Mouse (Mus musculus) CH12.LX (cell line): ENCODE measurements around the gene Dph2. TPM values are rescaled to one million over a fixed set of nuclear protein-coding genes. Genes with fewer than 3 reads are reported as not detected.

ENCODE experiments used
- DNase-seq: peaks from one replicate; pipeline ENCODE4 v3.0.0-alpha.2; 2013; ENCODE audit errors: extremely low read depth
- H3K27ac ChIP-seq: 2 replicates; pipeline ENCODE4 v1.5.1; 2012; ENCODE audit warnings: low read depth, mild to moderate bottlenecking, control low read depth, moderate library complexity; ENCODE audit not compliant: insufficient read depth
- H3K27me3 ChIP-seq: replicated peaks from 2 replicates; pipeline ENCODE3; 2012; ENCODE audit warnings: inconsistent platforms
- H3K36me3 ChIP-seq, 2 experiments: replicated peaks in 1 of 2; 2 replicates each; pipeline versions ENCODE3 to v1.6.1; 2012; ENCODE audit warnings: inconsistent platforms in 1 of 2, low read length in 1 of 2, mild to moderate bottlenecking in 1 of 2, mixed read lengths in 1 of 2, moderate library complexity in 1 of 2; ENCODE audit not compliant: control insufficient read depth in 1 of 2, insufficient read depth in 1 of 2
- H3K4me1 ChIP-seq, 2 experiments: 2 replicates each; pipeline ENCODE4 v1.6.1; 2012; ENCODE audit warnings: inconsistent platforms in 1 of 2, moderate library complexity in 1 of 2; ENCODE audit not compliant: insufficient read depth in 2 of 2, control insufficient read depth in 1 of 2
- H3K4me2 ChIP-seq: 2 replicates; pipeline ENCODE4 v1.6.1; 2012; ENCODE audit warnings: low read depth, mild to moderate bottlenecking, control low read depth; ENCODE audit not compliant: poor library complexity, insufficient read depth, severe bottlenecking
- H3K4me3 ChIP-seq, 3 experiments: fragments of 150-350 bp in 1 of 3; sonication (generic) in 1 of 3; replicated peaks in 1 of 3; 2 replicates each; pipeline versions ENCODE3 to v1.5.1; 2011 to 2012; ENCODE audit warnings: low read depth in 2 of 3, low read length in 2 of 3, mild to moderate bottlenecking in 2 of 3, moderate library complexity in 2 of 3, control low read depth in 1 of 3, improper control_type of control experiment in 1 of 3, inconsistent platforms in 1 of 3, mixed read lengths in 1 of 3; ENCODE audit not compliant: poor library complexity in 1 of 3
- H3K79me2 ChIP-seq: replicated peaks from 2 replicates; pipeline ENCODE4 v1.6.1; 2012; ENCODE audit warnings: mild to moderate bottlenecking, moderate library complexity; ENCODE audit not compliant: control insufficient read depth, poor library complexity, insufficient read depth, severe bottlenecking; ENCODE audit errors: extremely low read depth
- H3K9ac ChIP-seq: 2 replicates; pipeline ENCODE4 v1.6.1; 2012; ENCODE audit warnings: low read depth, mild to moderate bottlenecking, control low read depth, moderate library complexity; ENCODE audit not compliant: insufficient read depth
- H3K9me3 ChIP-seq: replicated peaks from 2 replicates; pipeline ENCODE3; 2012; ENCODE audit warnings: low read length, inconsistent platforms, mixed read lengths
- BHLHE40 ChIP-seq: IDR thresholded peaks from 2 replicates; pipeline ENCODE4 v1.6.1; 2011; ENCODE audit warnings: mild to moderate bottlenecking, low read depth, low read length, improper control_type of control experiment
- CHD1 ChIP-seq: IDR thresholded peaks from 2 replicates; pipeline ENCODE4 v1.6.1; 2012; ENCODE audit warnings: low read depth, low read length, improper control_type of control experiment, inconsistent platforms
- CHD2 ChIP-seq: IDR thresholded peaks from 2 replicates; pipeline ENCODE4 v1.6.1; 2011; ENCODE audit warnings: low read length, improper control_type of control experiment
- E2F4 ChIP-seq: IDR thresholded peaks from 2 replicates; pipeline ENCODE4 v1.6.1; 2011; ENCODE audit warnings: low read depth, low read length, improper control_type of control experiment; ENCODE audit not compliant: insufficient replicate concordance
- ELF1 ChIP-seq: IDR thresholded peaks from 2 replicates; pipeline ENCODE4 v1.6.1; 2014; ENCODE audit warnings: low read depth, mild to moderate bottlenecking, inconsistent platforms, low read length, improper control_type of control experiment
- EP300 ChIP-seq: IDR thresholded peaks from 2 replicates; pipeline ENCODE4 v1.6.1; 2011; ENCODE audit warnings: low read length, improper control_type of control experiment
- ETS1 ChIP-seq: conservative IDR thresholded peaks from 2 replicates; pipeline ENCODE4 v1.6.1; 2012; ENCODE audit warnings: low read depth, mild to moderate bottlenecking, inconsistent platforms, low read length, improper control_type of control experiment, moderate library complexity
- GABPA ChIP-seq: IDR thresholded peaks from 2 replicates; pipeline ENCODE4 v1.6.1; 2012; ENCODE audit warnings: low read depth, low read length, improper control_type of control experiment, inconsistent platforms; ENCODE audit not compliant: insufficient replicate concordance
- HCFC1 ChIP-seq: IDR thresholded peaks from 2 replicates; pipeline ENCODE4 v1.6.1; 2012; ENCODE audit warnings: low read depth, mild to moderate bottlenecking, inconsistent platforms, low read length, improper control_type of control experiment
- IRF4 ChIP-seq: IDR thresholded peaks from 2 replicates; pipeline ENCODE4 v1.6.1; 2014; ENCODE audit warnings: low read depth, mild to moderate bottlenecking, inconsistent platforms, low read length, improper control_type of control experiment
- JUN ChIP-seq: IDR thresholded peaks from 2 replicates; pipeline ENCODE4 v1.6.1; 2011; ENCODE audit warnings: low read depth, mild to moderate bottlenecking, low read length, improper control_type of control experiment, moderate library complexity; ENCODE audit not compliant: insufficient read depth
- JUND ChIP-seq: conservative IDR thresholded peaks from 2 replicates; pipeline ENCODE4 v1.6.1; 2011; ENCODE audit warnings: low read depth, low read length, improper control_type of control experiment
- KAT2A ChIP-seq: IDR thresholded peaks from 2 replicates; pipeline ENCODE4 v1.6.1; 2012; ENCODE audit warnings: low read length, improper control_type of control experiment, inconsistent platforms; ENCODE audit not compliant: insufficient replicate concordance
- MAFK ChIP-seq: IDR thresholded peaks from 2 replicates; pipeline ENCODE4 v1.6.1; 2011; ENCODE audit warnings: low read length, improper control_type of control experiment; ENCODE audit not compliant: insufficient replicate concordance
- MAX ChIP-seq: IDR thresholded peaks from 2 replicates; pipeline ENCODE4 v1.6.1; 2011; ENCODE audit warnings: low read length, improper control_type of control experiment
- MAZ ChIP-seq: IDR thresholded peaks from 2 replicates; pipeline ENCODE4 v1.6.1; 2012; ENCODE audit warnings: low read depth, mild to moderate bottlenecking, inconsistent platforms, low read length, improper control_type of control experiment, moderate library complexity
- MEF2A ChIP-seq: IDR thresholded peaks from 2 replicates; pipeline ENCODE4 v1.6.1; 2014; ENCODE audit warnings: low read depth, mild to moderate bottlenecking, inconsistent platforms, low read length, improper control_type of control experiment, borderline replicate concordance
- MYC ChIP-seq: IDR thresholded peaks from 2 replicates; pipeline ENCODE4 v1.6.1; 2011; ENCODE audit warnings: low read depth, mild to moderate bottlenecking, improper control_type of control experiment, low read length
- PAX5 ChIP-seq: IDR thresholded peaks from 2 replicates; pipeline ENCODE4 v1.6.1; 2012; ENCODE audit warnings: low read length, inconsistent platforms, mixed read lengths
- POLR2A ChIP-seq: IDR thresholded peaks from 2 replicates; pipeline ENCODE4 v1.6.1; 2011; ENCODE audit warnings: low read depth, mild to moderate bottlenecking, improper control_type of control experiment, low read length
- POLR2AphosphoS2 ChIP-seq: IDR thresholded peaks from 2 replicates; pipeline ENCODE4 v1.6.1; 2011; ENCODE audit warnings: low read depth, low read length, improper control_type of control experiment
- RAD21 ChIP-seq: IDR thresholded peaks from 2 replicates; pipeline ENCODE4 v1.6.1; 2011; ENCODE audit warnings: low read depth, mild to moderate bottlenecking, low read length, improper control_type of control experiment, moderate library complexity
- SMC3 ChIP-seq: IDR thresholded peaks from 2 replicates; pipeline ENCODE4 v1.6.1; 2011; ENCODE audit warnings: low read depth, low read length, improper control_type of control experiment
- TBP ChIP-seq: conservative IDR thresholded peaks from 2 replicates; pipeline ENCODE4 v1.6.1; 2011; ENCODE audit warnings: low read depth, low read length, improper control_type of control experiment
- TCF12 ChIP-seq: IDR thresholded peaks from 2 replicates; pipeline ENCODE4 v1.6.1; 2014; ENCODE audit warnings: low read depth, mild to moderate bottlenecking, inconsistent platforms, low read length, improper control_type of control experiment
- USF2 ChIP-seq: conservative IDR thresholded peaks from 2 replicates; pipeline ENCODE4 v1.6.1; 2011; ENCODE audit warnings: low read depth, low read length, improper control_type of control experiment
- ZC3H11A ChIP-seq: IDR thresholded peaks from 2 replicates; pipeline ENCODE4 v1.6.1; 2012; ENCODE audit warnings: low read depth, mild to moderate bottlenecking, inconsistent platforms, low read length, improper control_type of control experiment
- ZMIZ1 ChIP-seq: IDR thresholded peaks from 2 replicates; pipeline ENCODE4 v1.6.1; 2012; ENCODE audit warnings: low read depth, mild to moderate bottlenecking, inconsistent platforms, low read length, improper control_type of control experiment
- ZNF384 ChIP-seq: IDR thresholded peaks from 2 replicates; pipeline ENCODE4 v1.6.1; 2012; ENCODE audit warnings: low read depth, low read length, improper control_type of control experiment, inconsistent platforms
- dilution Hi-C: fragments of 300-500 bp; cut with MboI; formaldehyde crosslinking; loops from 2 replicates; pipeline ENCODE4 v1.14.3; 2020; ENCODE audit warnings: low sequenced_read_pairs; ENCODE audit not compliant: extremely low pct_unique_long_range_greater_than_20kb, extremely low pct_ligation_motif_present
- in situ Hi-C: fragments of 300-500 bp; cut with MboI; formaldehyde crosslinking; loops from 3 replicates; pipeline ENCODE4 v1.14.3; 2019; ENCODE audit warnings: low sequenced_read_pairs, low pct_ligation_motif_present, low pct_unique_long_range_greater_than_20kb, mixed read lengths
- polyA plus RNA-seq: library from polyadenylated mRNA; unstranded; fragments of >175 nt; gene quantifications from 2 replicates; pipeline ENCODE4 v1.2.1, GENCODE M21; 2012; ENCODE audit warnings: low read depth; ENCODE audit not compliant: insufficient read length
- total RNA-seq, 2 experiments: library from RNA; depleted of rRNA; stranded (reverse); fragments of 300-350 nt in 1 of 2; fragments of >200 nt in 1 of 2; gene quantifications; 2 replicates each; pipeline ENCODE4 v1.2.3; 2012 to 2014

Gene Dph2
- total and polyA plus RNA-seq, 3 experiments, result 19.8 to 21.5 (median 20.8) TPM

GRCm38 (mm10) chr4:117871787-117872186 lies 20.0 kb downstream of the Dph2 start:
- H3K4me1 ChIP-seq, result 0 out of 4 replicates have a peak, but pooled peaks cover 0 to 4% of the 10 kb centered on the region in 2 experiments
- H3K27me3 ChIP-seq, result no peaks in the 10 kb centered on the region
- H3K4me2 ChIP-seq, result no peak overlapping the region
- no peaks in the 10 kb centered on the region for H3K9me3 ChIP-seq
- no peak for DNase-seq
- H3K4me3 ChIP-seq, result no peak overlapping the region
- dilution Hi-C loops, result no loop called here
- H3K36me3 ChIP-seq, result peaks cover 18 to 90% of the 10 kb centered on the region in 2 experiments
- TF ChIP-seq POLR2A (no peak), MEF2A (no peak), ZMIZ1 (no peak), TBP (no peak), ZC3H11A (no peak), RAD21 (no peak), TCF12 (no peak), CHD1 (no peak), MAFK (no peak), POLR2AphosphoS2 (no peak), HCFC1 (no peak), IRF4 (no peak)
- in situ Hi-C loops, result no loop called here
- no peak overlapping the region for H3K9ac ChIP-seq
- H3K27ac ChIP-seq, result no peak overlapping the region
- no peaks in the 10 kb centered on the region for H3K79me2 ChIP-seq

DNA sequence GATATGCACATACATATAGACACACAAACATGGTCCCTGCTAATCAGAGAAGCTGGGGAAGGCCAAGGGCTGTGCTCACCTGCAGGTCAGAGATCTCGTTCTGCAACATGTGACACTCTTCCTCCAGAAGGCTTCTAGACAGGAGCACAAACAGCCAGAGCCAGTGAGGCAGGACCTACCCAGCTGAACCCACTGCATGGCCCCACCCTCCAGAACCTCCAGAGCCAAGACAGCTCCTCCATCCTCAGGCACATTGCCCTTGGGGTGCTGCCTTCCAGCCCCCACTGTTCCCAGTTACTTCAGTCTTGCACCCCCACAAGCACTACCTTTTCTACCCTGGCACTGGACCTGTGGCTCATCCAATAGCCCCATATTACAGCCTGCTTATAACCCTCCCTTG lies 21.4 kb downstream of the Dph2 start:
- in situ Hi-C loops, result no loop called here
- H3K36me3 ChIP-seq, result peaks cover 26 to 91% of the 10 kb centered on the region in 2 experiments

GRCm38 (mm10) chr4:117869317-117869716 lies 22.5 kb downstream of the Dph2 start:
- DNase-seq, result no peak
- Histone ChIP-seq H3K79me2 (no peaks in the 10 kb centered on the region), H3K4me1 (0 out of 4 replicates have a peak, but pooled peaks cover 0 to 4% of the 10 kb centered on the region in 2 experiments), H3K4me3 (no peak overlapping the region), H3K4me2 (no peak overlapping the region), H3K9me3 (no peaks in the 10 kb centered on the region), H3K27ac (no peak overlapping the region), H3K36me3 (peaks cover 36 to 91% of the 10 kb centered on the region in 2 experiments), H3K9ac (no peak overlapping the region), H3K27me3 (no peaks in the 10 kb centered on the region)
- dilution Hi-C loops (no loop called here), in situ Hi-C loops (no loop called here)
- TF ChIP-seq TCF12 (no peak), MEF2A (no peak), E2F4 (no peak), ETS1 (no peak), BHLHE40 (no peak), ELF1 (no peak), CHD1 (no peak), MYC (no peak), ZNF384 (no peak), MAZ (no peak), CHD2 (no peak), MAX (no peak), RAD21 (no peak), PAX5 (no peak), USF2 (no peak), ZMIZ1 (no peak), IRF4 (no peak), GABPA (no peak), JUND (no peak)

More for the DNA sequence above, 21.4 kb downstream of the Dph2 start:
- dilution Hi-C loops, result no loop called here
- H3K4me1 ChIP-seq, result 0 out of 4 replicates have a peak, but pooled peaks cover 0 to 4% of the 10 kb centered on the region in 2 experiments
- H3K9me3 ChIP-seq, result no peaks in the 10 kb centered on the region
- H3K27me3 ChIP-seq, result no peaks in the 10 kb centered on the region
- no peak for DNase-seq
- no peak overlapping the region for H3K27ac ChIP-seq
- H3K4me2 ChIP-seq, result no peak overlapping the region
- no peaks in the 10 kb centered on the region for H3K79me2 ChIP-seq
- H3K9ac ChIP-seq, result no peak overlapping the region
- TF ChIP-seq JUN (no peak), KAT2A (no peak), EP300 (no peak), SMC3 (no peak)
- TF ChIP-seq, all 38 proteins: peak for 0
- no peak overlapping the region for H3K4me3 ChIP-seq
